Mouse (Mus musculus) midbrain, embryonic 12.5 days (tissue): ENCODE results near the gene Vmn1r11. TPM values are rescaled to one million over a fixed set of nuclear protein-coding genes. Genes with fewer than 3 reads are reported as not detected.

Experiments
- ATAC-seq: fragments of 200-750 bp; cut with Nextera tagmentation; 2 replicates; pipeline ENCODE4 v1.8.0; 2017; ENCODE audit warnings: low read depth, moderate TSS enrichment, moderate library complexity; ENCODE audit not compliant: low FRiP score
- H3K27ac ChIP-seq: fragments of 300-500 bp; sonication (generic); replicated peaks from 2 replicates; pipeline ENCODE4 v1.5.1; 2016; ENCODE audit warnings: mild to moderate bottlenecking
- H3K27me3 ChIP-seq: fragments of 300-500 bp; sonication (generic); 2 replicates; pipeline ENCODE4 v1.6.1; 2016; ENCODE audit warnings: mild to moderate bottlenecking
- H3K36me3 ChIP-seq: fragments of 300-500 bp; sonication (generic); 2 replicates; pipeline ENCODE4 v1.6.1; 2016
- H3K4me1 ChIP-seq: fragments of 300-500 bp; sonication (generic); 2 replicates; pipeline ENCODE4 v1.6.1; 2016
- H3K4me2 ChIP-seq: fragments of 300-500 bp; sonication (generic); replicated peaks from 2 replicates; pipeline ENCODE4 v1.6.1; 2016; ENCODE audit warnings: mild to moderate bottlenecking, moderate library complexity
- H3K4me3 ChIP-seq: fragments of 300-500 bp; sonication (generic); 2 replicates; pipeline ENCODE4 v1.5.1; 2016; ENCODE audit warnings: mild to moderate bottlenecking
- H3K9ac ChIP-seq: fragments of 300-500 bp; sonication (generic); replicated peaks from 2 replicates; pipeline ENCODE4 v1.6.1; 2016; ENCODE audit warnings: mild to moderate bottlenecking, moderate library complexity
- H3K9me3 ChIP-seq: fragments of 300-500 bp; sonication (generic); 2 replicates; pipeline ENCODE4 v1.6.1; 2016; ENCODE audit warnings: mild to moderate bottlenecking
- WGBS: fragments of 180-500 bp; shearing (Covaris S2); methylation state at CpG from one replicate; pipeline ENCODE4 v1.1.7; 2016; 5-methylcytosine and 5-hydroxymethylcytosine counted together
- polyA plus RNA-seq: library from polyadenylated mRNA; unstranded; fragments of >200 nt; fragmentation: Nextera tagmentation; extraction: Ambion mirVana; gene quantifications from 2 replicates; pipeline ENCODE4 v1.2.1, GENCODE M21; 2016

Vmn1r11 gene
- not detected in 2 replicates for polyA plus RNA-seq

- 79% methylated on average over 1 of the region's 1 CpGs for WGBS
- H3K9ac ChIP-seq, result no peak within 1 kb of the TSS
- no peak for ATAC-seq
- H3K4me3 ChIP-seq, result no peak within 1 kb of the TSS
- no peaks in the 10 kb centered on the region for H3K4me1 ChIP-seq
- H3K9me3 ChIP-seq, result no peaks in the 10 kb centered on the region
- no peaks in the 10 kb centered on the region for H3K27me3 ChIP-seq
- H3K36me3 ChIP-seq, result no peaks in the 10 kb centered on the region
- no peak within 1 kb of the TSS for H3K27ac ChIP-seq
- H3K4me2 ChIP-seq, result no peak within 1 kb of the TSS
Measured at GRCm38 (mm10) chr6:57133155-57133554, at the start of gene Vmn1r11. Vmn1r11 (plus strand) TSS chr6:57133455.

- Histone ChIP-seq H3K9me3 (no peaks in the 10 kb centered on the region), H3K4me2 (no peak overlapping the region), H3K27ac (no peak overlapping the region), H3K4me3 (no peak overlapping the region), H3K9ac (no peak overlapping the region), H3K36me3 (no peaks in the 10 kb centered on the region), H3K4me1 (no peaks in the 10 kb centered on the region), H3K27me3 (no peaks in the 10 kb centered on the region)
- 78% methylated on average over 1 of the region's 1 CpGs for WGBS
- no peak for ATAC-seq
Measured at GRCm38 (mm10) chr6:57106358-57106757, 26.9 kb upstream of the Vmn1r11 start.

DNA sequence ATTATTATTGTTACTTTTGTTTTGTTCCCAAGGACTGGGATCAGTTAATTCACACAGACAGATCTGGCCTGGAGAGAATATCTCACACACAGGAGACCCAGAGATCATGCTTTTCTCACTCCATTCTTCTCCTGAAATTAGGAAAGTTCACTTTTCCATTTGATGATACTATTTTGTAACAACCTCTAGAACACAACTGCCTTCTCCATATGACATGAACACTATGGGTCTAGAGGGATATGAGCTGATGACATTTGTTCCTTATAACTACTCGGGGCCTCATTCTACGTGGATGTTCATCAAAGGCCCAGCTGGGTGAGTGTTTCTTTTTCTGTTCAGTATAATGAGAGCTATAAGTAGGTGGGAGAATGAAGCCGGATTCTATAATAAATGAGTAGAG lies 24.1 kb upstream of the Vmn1r11 start, which contains the start of gene Vmn1r10:
Gene Vmn1r10, plus strand, starts transcription at position 301 of the 400 bp plus-strand sequence.
- Histone ChIP-seq H3K4me2 (no peak within 1 kb of the TSS), H3K27me3 (no peaks in the 10 kb centered on the region), H3K9ac (no peak within 1 kb of the TSS), H3K9me3 (no peaks in the 10 kb centered on the region), H3K4me3 (no peak within 1 kb of the TSS), H3K36me3 (no peaks in the 10 kb centered on the region), H3K4me1 (no peaks in the 10 kb centered on the region), H3K27ac (no peak within 1 kb of the TSS)
- WGBS, result 79% methylated on average over 3 of the region's 3 CpGs
- no peak for ATAC-seq

DNA sequence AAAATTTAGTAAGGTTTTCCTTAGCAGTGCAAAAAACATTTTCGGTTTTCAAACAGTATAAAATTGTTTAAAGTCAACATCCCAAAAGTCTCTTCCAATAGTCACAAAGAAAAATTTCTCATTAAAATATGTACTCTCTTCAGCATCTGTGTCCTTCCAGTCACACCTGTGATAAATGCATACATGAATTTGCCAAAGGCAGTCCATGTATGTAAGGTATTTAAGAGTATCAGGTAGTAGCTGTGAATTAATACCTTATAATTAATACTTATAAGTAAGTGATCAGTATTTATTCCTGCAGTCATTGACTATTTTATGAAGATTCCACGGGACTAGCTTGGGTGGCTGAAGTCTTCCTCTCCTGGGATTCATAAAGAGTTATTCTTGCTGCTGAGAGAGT lies 23.4 kb downstream of the Vmn1r11 start, which contains the start of gene Vmn1r12:
Gene Vmn1r12, plus strand, starts transcription at position 301 of the 400 bp plus-strand sequence.
- no peaks in the 10 kb centered on the region for H3K27me3 ChIP-seq
- no peaks in the 10 kb centered on the region for H3K4me1 ChIP-seq
- ATAC-seq, result no peak
- no peak within 1 kb of the TSS for H3K4me3 ChIP-seq
- H3K36me3 ChIP-seq, result no peaks in the 10 kb centered on the region
- no peak within 1 kb of the TSS for H3K9ac ChIP-seq
- WGBS, result 78% methylated on average over 2 of the region's 2 CpGs
- H3K4me2 ChIP-seq, result no peak within 1 kb of the TSS
- no peak within 1 kb of the TSS for H3K27ac ChIP-seq
- no peaks in the 10 kb centered on the region for H3K9me3 ChIP-seq

Other genes with a start within 250 kb of the Vmn1r11 start
- gene Nt5c3, start 209.5 kb upstream of the Vmn1r11 start, polyA plus RNA-seq, result 94.8 and 98.5 TPM in 2 replicates
- 0.42 and 0.68 TPM in 2 replicates for gene Vmn1r4, start 209.4 kb upstream of the Vmn1r11 start, polyA plus RNA-seq
- gene Vmn1r5, start 163.2 kb upstream of the Vmn1r11 start, polyA plus RNA-seq, result not detected in 2 replicates
- not detected in 2 replicates for gene Vmn1r6, start 136.2 kb upstream of the Vmn1r11 start, polyA plus RNA-seq
- gene Vmn1r7, start 108.1 kb upstream of the Vmn1r11 start, polyA plus RNA-seq, result not detected in 2 replicates
- not detected in 2 replicates for gene Vmn1r8, start 101.2 kb upstream of the Vmn1r11 start, polyA plus RNA-seq
- not detected in 2 replicates for gene Vmn1r9, start 66.7 kb upstream of the Vmn1r11 start, polyA plus RNA-seq
- not detected in 2 replicates for gene Vmn1r10, start 24.0 kb upstream of the Vmn1r11 start, polyA plus RNA-seq
- gene Vmn1r12, start 23.5 kb downstream of the Vmn1r11 start, polyA plus RNA-seq, result not detected in 2 replicates
- gene Vmn1r13, start 69.8 kb downstream of the Vmn1r11 start, polyA plus RNA-seq, result not detected in 2 replicates
- not detected in 2 replicates for gene Vmn1r14, start 98.2 kb downstream of the Vmn1r11 start, polyA plus RNA-seq
- not detected in 2 replicates for gene Vmn1r15, start 124.5 kb downstream of the Vmn1r11 start, polyA plus RNA-seq
- gene Vmn1r16, start 196.0 kb downstream of the Vmn1r11 start, polyA plus RNA-seq, result not detected in 2 replicates
- not detected in 2 replicates for gene Vmn1r17, start 230.3 kb downstream of the Vmn1r11 start, polyA plus RNA-seq